Mouse (Mus musculus) lung, adult 2 months (tissue): Measurements from ENCODE around the gene Lrrc61.

Source experiments
- CTCF ChIP-seq: fragments of 200-500 bp; IDR thresholded peaks from 2 replicates; pipeline ENCODE4 v1.5.1; 2011; ENCODE audit warnings: mild to moderate bottlenecking, low read length, control low read depth; ENCODE audit not compliant: insufficient read depth
- POLR2A ChIP-seq: fragments of 200-500 bp; IDR thresholded peaks from 2 replicates; pipeline ENCODE4 v1.6.1; 2011; ENCODE audit warnings: low read depth, mild to moderate bottlenecking, control low read depth, low read length, borderline replicate concordance; ENCODE audit errors: extremely low read depth

DNA sequence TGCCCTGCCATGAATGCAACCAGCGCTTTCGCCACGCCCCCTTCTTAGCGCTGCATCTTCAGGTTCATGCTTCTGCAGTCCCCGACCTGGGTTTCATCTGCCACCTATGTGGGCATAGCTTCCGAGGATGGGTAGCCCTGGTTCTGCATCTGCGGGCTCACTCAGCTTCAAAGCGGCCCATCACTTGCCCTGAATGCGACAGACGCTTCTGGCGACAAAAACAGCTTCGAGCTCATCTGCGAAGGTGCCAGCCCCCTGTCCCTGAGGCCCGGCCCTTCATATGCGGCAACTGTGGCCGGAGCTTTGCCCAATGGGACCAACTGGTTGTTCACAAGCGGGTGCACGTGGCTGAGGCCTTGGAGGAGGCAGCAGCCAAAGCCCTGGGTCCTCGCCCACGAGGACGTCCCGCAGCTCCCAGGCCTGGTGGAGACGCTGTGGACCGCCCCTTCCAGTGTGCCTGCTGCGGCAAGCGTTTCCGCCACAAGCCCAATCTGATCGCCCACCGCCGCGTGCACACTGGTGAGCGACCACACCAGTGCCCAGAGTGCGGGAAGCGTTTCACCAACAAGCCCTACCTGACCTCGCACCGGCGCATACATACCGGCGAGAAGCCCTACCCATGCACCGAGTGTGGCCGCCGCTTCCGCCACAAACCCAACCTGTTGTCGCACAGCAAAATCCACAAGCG is 42.1 kb downstream of the Lrrc61 start:
- TF ChIP-seq POLR2A: no peak
- no peak for TF ChIP-seq CTCF
